Mouse (Mus musculus) G1E (cell line): ENCODE data around the gene Epb41l2. TPM values are rescaled to one million over a fixed set of nuclear protein-coding genes. Genes with fewer than 3 reads are reported as not detected.

Experiments
- ATAC-seq: 2 replicates; pipeline ENCODE4 v1.8.0; 2016; ENCODE audit warnings: mild to moderate bottlenecking; ENCODE audit not compliant: insufficient number of reproducible peaks, poor library complexity, low FRiP score, severe bottlenecking; ENCODE audit errors: extremely low read depth
- DNase-seq: peaks from one replicate; pipeline ENCODE4 v3.0.0; 2012; ENCODE audit warnings: low spot score
- H3K27me3 ChIP-seq: 2 replicates; pipeline ENCODE4 v1.6.1; 2012; ENCODE audit warnings: mild to moderate bottlenecking, low read length, inconsistent platforms; ENCODE audit not compliant: insufficient read depth
- H3K36me3 ChIP-seq: replicated peaks from 2 replicates; pipeline ENCODE3; 2012; ENCODE audit warnings: mild to moderate bottlenecking, inconsistent platforms
- H3K4me1 ChIP-seq: 2 replicates; pipeline ENCODE4 v1.6.1; 2012; ENCODE audit warnings: low read depth, low read length, inconsistent platforms, mixed read lengths; ENCODE audit not compliant: insufficient read depth
- H3K4me3 ChIP-seq: 2 replicates; pipeline ENCODE4 v1.5.1; 2012; ENCODE audit warnings: low read depth, mild to moderate bottlenecking, inconsistent platforms, low read length, moderate library complexity, mixed read lengths
- H3K9me3 ChIP-seq: replicated peaks from 2 replicates; pipeline ENCODE4 v1.6.1; 2012; ENCODE audit warnings: inconsistent platforms
- CTCF ChIP-seq: IDR thresholded peaks from 2 replicates; pipeline ENCODE4 v1.5.1; 2012; ENCODE audit warnings: low read depth, low read length, inconsistent platforms, mixed read lengths
- GATA1 ChIP-seq: IDR thresholded peaks from 2 replicates; pipeline ENCODE4 v1.6.1; 2012; ENCODE audit warnings: borderline replicate concordance, low read length, inconsistent platforms, mixed read lengths
- GATA2 ChIP-seq: IDR thresholded peaks from 2 replicates; pipeline ENCODE4 v1.6.1; 2012; ENCODE audit warnings: low read depth, low read length, inconsistent platforms, borderline replicate concordance
- POLR2AphosphoS5 ChIP-seq: IDR thresholded peaks from 2 replicates; pipeline ENCODE4 v1.6.1; 2012; ENCODE audit warnings: low read depth, low read length, inconsistent platforms; ENCODE audit not compliant: insufficient replicate concordance
- TAL1 ChIP-seq: conservative IDR thresholded peaks from 2 replicates; pipeline ENCODE4 v1.6.1; 2012; ENCODE audit warnings: low read depth, low read length, inconsistent platforms, mixed read lengths
- polyA plus RNA-seq: library from polyadenylated mRNA; stranded (reverse); fragments of >175 nt; gene quantifications from 2 replicates; pipeline ENCODE4 v1.2.3, GENCODE M21; 2012
- total RNA-seq, 2 experiments: library from RNA; stranded (forward) in 1 of 2; stranded (reverse) in 1 of 2; fragments of 200-1000 nt in 1 of 2; fragments of >200 nt in 1 of 2; fragmentation: Nextera tagmentation in 1 of 2; gene quantifications; 2 replicates each; pipeline ENCODE4 v1.2.3; 2014 to 2017

Epb41l2 gene
- total and polyA plus RNA-seq, 3 experiments: 0.71 TPM; not detected in 2

DNA sequence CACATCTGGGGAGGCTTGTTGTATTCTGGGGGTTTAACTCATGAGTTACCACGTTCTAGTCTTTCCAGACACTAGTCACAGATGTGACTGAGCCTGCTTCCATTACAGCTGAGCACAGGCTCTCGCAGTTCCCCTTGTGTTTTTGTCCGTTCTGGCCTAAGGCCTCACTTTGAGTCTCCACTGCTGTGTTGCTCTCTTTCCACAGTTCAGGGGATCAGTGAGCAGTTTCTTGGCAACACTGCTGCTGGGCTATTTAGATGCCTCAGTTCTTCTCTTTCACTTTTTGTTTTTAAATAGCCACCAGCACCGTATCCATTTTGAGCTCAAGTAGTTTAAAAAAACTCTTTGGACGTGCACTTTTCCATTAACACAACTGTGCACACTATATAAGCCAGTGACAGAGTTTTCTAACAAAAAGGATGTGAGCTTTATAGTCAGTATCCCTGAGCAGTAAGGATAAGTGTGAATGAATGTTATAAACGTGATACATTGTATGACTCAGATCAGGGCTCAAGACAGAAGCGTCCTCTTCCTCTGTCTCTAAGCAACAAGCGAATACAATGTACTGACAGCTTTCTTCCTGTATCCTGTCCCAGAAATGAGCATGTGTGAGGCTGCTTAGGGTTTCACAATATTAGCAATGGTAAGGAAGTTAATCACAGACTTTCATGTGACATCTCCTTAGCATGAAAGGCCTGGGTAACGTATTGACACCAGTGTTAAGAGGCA lies 28.1 kb upstream of the Epb41l2 start:
- no peak for TF ChIP-seq GATA2
- TF ChIP-seq CTCF: no peak
- TF ChIP-seq POLR2AphosphoS5: no peak
- no peak for TF ChIP-seq GATA1
- no peak for TF ChIP-seq TAL1
- Histone ChIP-seq H3K4me3 (no peak overlapping the region), H3K27me3 (no peaks in the 10 kb centered on the region), H3K4me1 (no peaks in the 10 kb centered on the region), H3K36me3 (no peaks in the 10 kb centered on the region), H3K9me3 (no peaks in the 10 kb centered on the region)
- no peak for DNase-seq
- no peak for ATAC-seq

DNA sequence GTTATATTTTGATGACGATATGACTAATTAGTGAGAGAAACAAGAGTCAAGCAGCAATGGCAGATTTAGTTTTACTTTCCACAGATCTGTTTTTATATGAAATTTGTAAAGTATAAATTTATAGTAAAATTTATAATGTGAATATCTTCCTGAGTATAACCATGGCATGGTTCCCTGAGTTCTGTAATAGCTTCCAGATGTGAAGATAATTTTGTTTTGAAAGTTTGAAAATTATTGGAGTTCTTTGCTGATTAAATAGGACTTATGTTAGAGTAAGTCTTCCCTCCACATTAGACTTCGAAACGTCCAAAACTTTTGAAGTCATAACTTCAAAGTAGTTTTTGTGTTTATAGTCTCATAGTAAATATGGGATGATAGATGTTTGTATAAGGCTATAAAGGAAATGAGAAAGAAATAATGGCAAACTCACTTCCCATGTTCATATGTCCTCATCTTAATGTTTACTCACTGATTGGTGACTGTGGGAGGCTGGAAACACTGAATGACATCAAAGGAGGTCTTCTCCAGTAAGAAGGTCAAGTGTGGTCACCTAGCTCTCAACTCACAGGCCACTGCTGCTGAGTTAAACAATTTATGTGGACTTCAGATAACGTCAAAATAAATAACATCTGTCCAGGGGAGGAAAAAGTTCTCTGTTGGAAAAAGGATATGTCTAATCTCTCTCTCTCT lies 26.1 kb upstream of the Epb41l2 start:
- no peaks in the 10 kb centered on the region for H3K9me3 ChIP-seq
- no peak for ATAC-seq
- H3K4me3 ChIP-seq: no peak overlapping the region
- no peaks in the 10 kb centered on the region for H3K4me1 ChIP-seq
- no peak for DNase-seq
- H3K27me3 ChIP-seq: no peaks in the 10 kb centered on the region
- TF ChIP-seq TAL1 (no peak), POLR2AphosphoS5 (no peak), GATA1 (no peak), GATA2 (no peak), CTCF (no peak)
- no peaks in the 10 kb centered on the region for H3K36me3 ChIP-seq

GRCm38 (mm10) chr10:25340675-25341074 lies 18.9 kb upstream of the Epb41l2 start:
- no peaks in the 10 kb centered on the region for H3K4me1 ChIP-seq
- no peak for TF ChIP-seq CTCF
- no peak for TF ChIP-seq GATA2
- TF ChIP-seq TAL1: no peak
- no peak for TF ChIP-seq POLR2AphosphoS5
- ATAC-seq (no peak), DNase-seq (no peak)
- H3K36me3 ChIP-seq: no peaks in the 10 kb centered on the region
- no peaks in the 10 kb centered on the region for H3K9me3 ChIP-seq
- no peaks in the 10 kb centered on the region for H3K27me3 ChIP-seq
- H3K4me3 ChIP-seq: no peak overlapping the region

GRCm38 (mm10) chr10:25342801-25343200 lies 16.8 kb upstream of the Epb41l2 start:
- no peaks in the 10 kb centered on the region for H3K27me3 ChIP-seq
- no peak for DNase-seq
- no peak overlapping the region for H3K4me3 ChIP-seq
- no peaks in the 10 kb centered on the region for H3K36me3 ChIP-seq
- ATAC-seq: no peak
- TF ChIP-seq GATA1 (no peak), CTCF (no peak), TAL1 (no peak), GATA2 (no peak), POLR2AphosphoS5 (no peak)
- no peaks in the 10 kb centered on the region for H3K9me3 ChIP-seq
- H3K4me1 ChIP-seq: no peaks in the 10 kb centered on the region

DNA sequence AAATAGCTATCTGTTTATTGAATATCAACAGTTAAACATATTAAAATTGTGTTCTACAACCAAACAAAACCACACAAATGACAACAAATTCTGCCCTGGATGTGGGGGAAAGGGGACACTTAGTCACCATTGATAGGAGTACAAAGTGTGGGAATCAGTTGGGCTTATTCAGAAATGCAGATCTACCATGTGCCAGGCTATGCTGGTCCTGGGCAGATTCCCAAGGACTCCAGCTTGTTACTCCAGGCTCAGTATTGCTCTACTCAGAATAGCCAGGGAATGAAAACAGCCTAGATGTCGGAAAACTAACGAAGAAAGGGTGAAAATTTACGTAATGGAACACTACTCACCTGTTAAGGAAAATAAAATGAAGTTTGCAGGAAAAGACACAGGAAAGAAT lies 5.7 kb upstream of the Epb41l2 start:
- Histone ChIP-seq H3K27me3 (no peaks in the 10 kb centered on the region; the same call in 1 of the 2 replicates), H3K9me3 (no peaks in the 10 kb centered on the region), H3K4me3 (no peak overlapping the region), H3K36me3 (no peaks in the 10 kb centered on the region), H3K4me1 (no peaks in the 10 kb centered on the region)
- TF ChIP-seq CTCF: no peak
- TF ChIP-seq GATA1: no peak
- no peak for TF ChIP-seq POLR2AphosphoS5
- no peak for TF ChIP-seq GATA2
- TF ChIP-seq TAL1: no peak
- DNase-seq: no peak
- no peak for ATAC-seq

DNA sequence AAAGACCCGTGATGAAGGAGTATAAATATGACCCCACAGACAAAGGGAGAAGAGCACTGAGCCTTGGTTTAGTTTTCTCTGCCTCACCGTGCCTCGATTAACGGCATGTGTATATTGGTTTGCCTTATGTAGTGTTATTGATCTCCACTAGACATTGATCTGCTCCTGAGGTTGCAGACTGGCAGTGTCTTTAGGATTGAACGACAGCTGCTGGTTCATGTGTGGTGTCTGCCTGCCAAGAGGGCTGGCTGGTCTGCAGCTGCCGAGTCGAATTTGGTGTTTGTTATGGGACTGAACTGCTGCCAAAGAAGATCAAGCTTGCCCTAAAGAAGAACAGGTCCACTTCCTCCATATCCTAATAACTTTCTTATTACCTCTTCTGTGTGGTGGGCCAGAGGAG lies 5.2 kb upstream of the Epb41l2 start:
- no peak overlapping the region for H3K4me3 ChIP-seq
- TF ChIP-seq GATA1 (no peak), GATA2 (no peak), POLR2AphosphoS5 (no peak), CTCF (no peak), TAL1 (no peak)
- H3K27me3 ChIP-seq: no peaks in the 10 kb centered on the region; the same call in 1 of the 2 replicates
- ATAC-seq: no peak
- no peaks in the 10 kb centered on the region for H3K36me3 ChIP-seq
- H3K9me3 ChIP-seq: peaks cover 1% of the 10 kb centered on the region
- DNase-seq: no peak
- no peaks in the 10 kb centered on the region for H3K4me1 ChIP-seq
